Mouse (Mus musculus) hindbrain, embryonic 11.5 days (tissue): ENCODE results near the gene Cacnb4. TPM values are rescaled to one million over a fixed set of nuclear protein-coding genes. Genes with fewer than 3 reads are reported as not detected.

Source experiments
- ATAC-seq: fragments of 200-750 bp; cut with Nextera tagmentation; 2 replicates; pipeline ENCODE4 v1.8.0; 2017; ENCODE audit warnings: mild to moderate bottlenecking, moderate TSS enrichment, moderate library complexity; ENCODE audit not compliant: low FRiP score
- DNase-seq: peaks from one replicate; pipeline ENCODE4 v3.0.0-alpha.2; 2015; ENCODE audit warnings: low spot score
- H3K27ac ChIP-seq: fragments of 300-500 bp; sonication (generic); 2 replicates; pipeline ENCODE4 v1.5.1; 2014; ENCODE audit warnings: mild to moderate bottlenecking, low read depth, low read length
- H3K27me3 ChIP-seq: fragments of 300-500 bp; sonication (generic); 2 replicates; pipeline ENCODE4 v1.6.1; 2014; ENCODE audit warnings: mild to moderate bottlenecking, low read length, moderate library complexity, mixed read lengths; ENCODE audit not compliant: control insufficient read depth, insufficient read depth
- H3K36me3 ChIP-seq: fragments of 300-500 bp; sonication (generic); 2 replicates; pipeline ENCODE4 v1.6.1; 2014; ENCODE audit warnings: mild to moderate bottlenecking, low read length, moderate library complexity, mixed read lengths; ENCODE audit not compliant: control insufficient read depth, insufficient read depth
- H3K4me1 ChIP-seq: fragments of 300-500 bp; sonication (generic); replicated peaks from 2 replicates; pipeline ENCODE4 v1.6.1; 2014; ENCODE audit warnings: low read length, mixed read lengths; ENCODE audit not compliant: control insufficient read depth, insufficient read depth
- H3K4me2 ChIP-seq: fragments of 300-500 bp; sonication (generic); replicated peaks from 2 replicates; pipeline ENCODE4 v1.6.1; 2014; ENCODE audit warnings: mild to moderate bottlenecking, low read depth, low read length
- H3K4me3 ChIP-seq: fragments of 300-500 bp; sonication (generic); 2 replicates; pipeline ENCODE4 v1.5.1; 2014; ENCODE audit warnings: low read depth, low read length
- H3K9ac ChIP-seq: fragments of 300-500 bp; sonication (generic); 2 replicates; pipeline ENCODE4 v1.6.1; 2014; ENCODE audit warnings: low read depth, low read length
- H3K9me3 ChIP-seq: fragments of 300-500 bp; sonication (generic); 2 replicates; pipeline ENCODE4 v1.6.1; 2016; ENCODE audit warnings: low read length; ENCODE audit not compliant: control insufficient read depth
- WGBS: fragments of 180-500 bp; shearing (Covaris S2); extraction: QIAGEN DNeasy Blood & Tissue Kit; methylation state at CpG from one replicate; pipeline ENCODE4 v1.1.7; 2014; 5-methylcytosine and 5-hydroxymethylcytosine counted together
- polyA plus RNA-seq: library from polyadenylated mRNA; unstranded; fragments of >200 nt; fragmentation: Nextera tagmentation; extraction: Ambion mirVana; gene quantifications from 2 replicates; pipeline ENCODE4 v1.2.1, GENCODE M21; 2014

Gene Cacnb4
- polyA plus RNA-seq, 1 experiment from 2014 or later, result 4.9 TPM

- DNase-seq (no peak), ATAC-seq (no peak)
- H3K4me2 ChIP-seq, result no peak overlapping the region
- H3K36me3 ChIP-seq, result no peaks in the 10 kb centered on the region
- WGBS, result 89% methylated on average over 4 of the region's 4 CpGs
- H3K4me3 ChIP-seq, result no peak overlapping the region
- no peak overlapping the region for H3K9ac ChIP-seq
- H3K9me3 ChIP-seq, result no peaks in the 10 kb centered on the region
- no peak overlapping the region for H3K27ac ChIP-seq
- no peaks in the 10 kb centered on the region for H3K27me3 ChIP-seq
- H3K4me1 ChIP-seq, result no peaks in the 10 kb centered on the region
Observed at GRCm38 (mm10) chr2:52470044-52470560, 206.5 kb downstream of the Cacnb4 start.

GRCm38 (mm10) chr2:52467629-52468028 is 209.0 kb downstream of the Cacnb4 start:
- Histone ChIP-seq H3K27ac (no peak overlapping the region), H3K4me3 (no peak overlapping the region), H3K9ac (no peak overlapping the region), H3K27me3 (no peaks in the 10 kb centered on the region), H3K4me2 (no peak overlapping the region), H3K9me3 (no peaks in the 10 kb centered on the region), H3K36me3 (no peaks in the 10 kb centered on the region), H3K4me1 (no peaks in the 10 kb centered on the region)
- DNase-seq (no peak), ATAC-seq (no peak)
- WGBS, result 85% methylated on average over 6 of the region's 6 CpGs

- Histone ChIP-seq H3K4me1 (no peaks in the 10 kb centered on the region), H3K9ac (no peak overlapping the region), H3K27ac (no peak overlapping the region), H3K4me2 (no peak overlapping the region), H3K4me3 (no peak overlapping the region), H3K36me3 (no peaks in the 10 kb centered on the region), H3K27me3 (no peaks in the 10 kb centered on the region), H3K9me3 (no peaks in the 10 kb centered on the region)
- DNase-seq (no peak), ATAC-seq (no peak)
- 89% methylated on average over 12 of the region's 12 CpGs for WGBS
Observed at GRCm38 (mm10) chr2:52461206-52461967, 215.2 kb downstream of the Cacnb4 start.

GRCm38 (mm10) chr2:52455606-52456479 is 220.8 kb downstream of the Cacnb4 start:
- H3K27me3 ChIP-seq, result no peaks in the 10 kb centered on the region
- no peaks in the 10 kb centered on the region for H3K9me3 ChIP-seq
- no peak overlapping the region for H3K9ac ChIP-seq
- no peaks in the 10 kb centered on the region for H3K4me1 ChIP-seq
- DNase-seq (no peak), ATAC-seq (no peak)
- H3K4me2 ChIP-seq, result no peak overlapping the region
- H3K36me3 ChIP-seq, result no peaks in the 10 kb centered on the region
- 80% methylated on average over 7 of the region's 7 CpGs for WGBS
- H3K27ac ChIP-seq, result no peak overlapping the region
- no peak overlapping the region for H3K4me3 ChIP-seq

GRCm38 (mm10) chr2:52449818-52450217 is 226.8 kb downstream of the Cacnb4 start:
- Histone ChIP-seq H3K36me3 (no peaks in the 10 kb centered on the region), H3K4me1 (no peaks in the 10 kb centered on the region), H3K27me3 (no peaks in the 10 kb centered on the region), H3K27ac (no peak overlapping the region), H3K4me2 (no peak overlapping the region), H3K9ac (no peak overlapping the region), H3K9me3 (no peaks in the 10 kb centered on the region), H3K4me3 (no peak overlapping the region)
- WGBS, result 92% methylated on average over 8 of the region's 8 CpGs
- no peak for ATAC-seq
- DNase-seq, result no peak

GRCm38 (mm10) chr2:52448916-52449315 is 227.7 kb downstream of the Cacnb4 start:
- Histone ChIP-seq H3K9me3 (no peaks in the 10 kb centered on the region), H3K27ac (no peak overlapping the region), H3K4me2 (no peak overlapping the region), H3K9ac (no peak overlapping the region), H3K36me3 (no peaks in the 10 kb centered on the region), H3K4me3 (no peak overlapping the region), H3K4me1 (no peaks in the 10 kb centered on the region), H3K27me3 (no peaks in the 10 kb centered on the region)
- 94% methylated on average over 1 of the region's 1 CpGs for WGBS
- ATAC-seq, result no peak
- DNase-seq, result no peak

GRCm38 (mm10) chr2:52446648-52447047 is 230.0 kb downstream of the Cacnb4 start:
- DNase-seq (no peak), ATAC-seq (no peak)
- no peak overlapping the region for H3K9ac ChIP-seq
- H3K9me3 ChIP-seq, result no peaks in the 10 kb centered on the region
- H3K4me1 ChIP-seq, result no peaks in the 10 kb centered on the region
- no peaks in the 10 kb centered on the region for H3K27me3 ChIP-seq
- no peak overlapping the region for H3K4me2 ChIP-seq
- H3K36me3 ChIP-seq, result no peaks in the 10 kb centered on the region
- no peak overlapping the region for H3K27ac ChIP-seq
- WGBS, result 80% methylated on average over 5 of the region's 5 CpGs
- no peak overlapping the region for H3K4me3 ChIP-seq

- Histone ChIP-seq H3K4me3 (no peak overlapping the region), H3K36me3 (no peaks in the 10 kb centered on the region), H3K9ac (no peak overlapping the region), H3K27ac (no peak overlapping the region), H3K4me2 (no peak overlapping the region), H3K27me3 (no peaks in the 10 kb centered on the region), H3K4me1 (no peaks in the 10 kb centered on the region), H3K9me3 (no peaks in the 10 kb centered on the region)
- no peak for DNase-seq
- WGBS, result 35% methylated on average over 5 of the region's 5 CpGs
- ATAC-seq, result no peak
Observed at GRCm38 (mm10) chr2:52442125-52442524, 234.5 kb downstream of the Cacnb4 start.
